Mouse (Mus musculus) neural tube, embryonic 10.5 days (tissue): Measurements from ENCODE around the gene Cxcl5.

Experiments used
- DNase-seq: peaks from one replicate; pipeline ENCODE4 v3.0.0-alpha.2; 2017; ENCODE audit warnings: low spot score; ENCODE audit errors: extremely low spot score

Cxcl5 gene

GRCm38 (mm10) chr5:90759077-90760065 is at the start of gene Cxcl5:
Cxcl5 (plus strand) TSS chr5:90759360.
- DNase-seq = peak; percentile 33

DNA sequence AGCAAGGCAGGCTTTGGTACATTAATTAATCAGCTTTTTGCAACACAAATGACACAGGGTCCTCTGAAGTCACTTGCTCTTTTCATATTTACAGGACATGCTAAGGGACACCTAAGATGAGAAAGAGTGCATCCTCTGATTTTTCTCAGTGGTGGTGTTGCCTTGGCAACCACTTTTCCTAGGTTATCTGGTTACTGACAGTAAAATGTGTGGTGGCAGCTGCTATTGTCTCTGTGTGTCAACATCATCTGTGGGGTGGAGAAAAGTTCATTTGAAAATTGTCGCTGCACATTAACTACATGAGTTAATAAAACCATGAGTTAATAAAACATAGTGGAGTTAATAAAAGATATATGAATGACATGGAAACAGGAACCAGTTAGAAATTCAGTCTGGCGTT is 47.8 kb upstream of the Cxcl5 start:
- DNase-seq = no peak

DNA sequence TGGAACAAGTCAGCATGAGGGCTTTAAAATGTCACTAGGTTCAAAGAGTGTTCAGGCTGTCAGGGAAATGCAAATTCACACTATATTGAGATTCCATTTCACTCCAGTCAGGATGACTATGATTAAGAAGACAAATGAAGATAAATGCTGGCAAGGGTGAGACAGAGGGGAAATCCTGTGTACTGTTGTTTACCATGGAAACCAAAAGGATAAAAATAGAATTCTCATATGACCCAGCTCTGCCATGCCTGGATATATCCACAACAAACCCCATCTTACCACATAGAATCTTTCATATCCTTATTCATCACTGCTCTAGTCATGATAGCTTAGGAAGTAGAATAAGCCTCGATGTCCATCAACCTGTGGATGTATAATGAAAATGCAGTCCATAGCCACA is 41.2 kb upstream of the Cxcl5 start:
- DNase-seq = no peak

DNA sequence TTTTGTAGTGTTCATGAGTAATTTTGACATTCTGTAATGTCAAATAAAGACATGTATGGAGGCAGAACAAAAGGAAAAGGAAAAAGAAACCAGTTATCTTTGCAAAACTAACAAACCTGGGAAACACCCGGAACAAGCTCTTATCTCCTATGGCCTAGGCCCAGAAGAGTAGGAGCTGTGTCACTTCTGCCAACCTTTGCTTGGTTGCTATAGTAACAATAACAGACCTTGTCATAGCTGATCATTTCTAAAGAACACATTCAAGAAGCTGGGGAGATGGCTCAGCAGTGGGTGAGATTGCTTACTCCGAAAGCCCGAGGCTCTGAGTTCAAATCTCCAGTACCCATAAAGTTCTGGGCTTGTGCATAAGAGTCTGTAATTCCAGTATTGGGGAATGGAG is 36.5 kb upstream of the Cxcl5 start:
- DNase-seq = no peak

DNA sequence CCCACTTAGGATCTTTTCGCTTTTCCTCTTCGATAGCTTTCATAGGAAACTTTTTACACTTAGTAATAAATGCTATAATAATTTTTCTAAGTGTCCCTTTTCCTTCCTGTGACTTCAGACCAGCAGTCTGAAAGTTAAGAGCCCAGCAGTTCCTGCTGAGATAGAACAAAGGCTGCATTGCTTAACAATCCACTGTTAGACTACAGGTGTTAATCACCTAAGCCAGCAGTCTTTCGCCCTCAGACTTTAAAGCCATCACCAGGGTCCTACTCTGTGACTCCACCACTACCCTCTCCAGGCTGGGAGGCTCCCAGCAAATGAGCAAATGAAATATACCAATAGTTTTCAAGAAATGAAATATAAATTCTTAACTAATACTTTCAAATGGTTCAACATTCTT is 30.9 kb upstream of the Cxcl5 start:
- DNase-seq = no peak

DNA sequence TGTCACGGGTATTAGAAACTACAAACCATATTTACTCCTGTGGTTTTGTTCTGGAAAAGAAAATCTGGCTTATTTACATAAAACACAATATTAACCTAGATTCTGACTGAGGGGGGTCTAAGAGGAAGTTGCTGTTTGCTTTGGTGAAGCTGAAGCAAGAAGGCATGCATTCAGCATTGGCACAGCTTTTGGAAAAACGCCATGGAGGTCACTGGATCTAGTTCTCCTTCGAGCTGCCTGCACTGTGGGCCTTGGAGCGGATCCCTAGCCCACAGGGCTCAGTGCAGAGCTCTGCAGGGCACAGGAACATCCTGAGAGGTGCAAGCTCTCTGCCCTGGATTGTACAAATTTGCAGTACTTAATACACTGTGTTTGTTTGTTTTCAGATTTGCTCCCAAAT is 27.7 kb upstream of the Cxcl5 start:
- DNase-seq = no peak

DNA sequence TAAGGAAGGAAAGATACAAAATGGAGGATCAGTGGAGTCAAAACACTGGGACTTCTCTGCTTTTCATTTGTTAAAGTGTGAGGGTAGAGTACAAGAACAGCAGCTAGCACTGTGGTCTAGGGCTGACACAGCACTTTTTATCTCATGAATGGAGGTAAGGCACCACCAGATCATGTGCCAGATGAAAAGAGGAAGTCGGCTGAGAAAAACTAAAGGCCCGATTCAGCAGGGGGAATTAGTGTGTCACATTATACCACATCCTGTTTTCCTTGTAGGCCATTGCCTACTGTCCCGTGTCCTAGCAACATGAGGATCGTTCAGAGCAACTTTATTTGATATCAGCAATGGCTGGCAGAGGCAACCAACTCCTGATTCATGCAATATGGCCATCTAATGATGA is 17.1 kb upstream of the Cxcl5 start:
- no peak for DNase-seq

GRCm38 (mm10) chr5:90753934-90754333 is 5.2 kb upstream of the Cxcl5 start:
- DNase-seq = no peak

- no peak for DNase-seq
Measured at GRCm38 (mm10) chr5:90758020-90758605, 1.0 kb upstream of the Cxcl5 start.

- DNase-seq = no peak
Measured at GRCm38 (mm10) chr5:90760303-90760702, 1.1 kb downstream of the Cxcl5 start.

DNA sequence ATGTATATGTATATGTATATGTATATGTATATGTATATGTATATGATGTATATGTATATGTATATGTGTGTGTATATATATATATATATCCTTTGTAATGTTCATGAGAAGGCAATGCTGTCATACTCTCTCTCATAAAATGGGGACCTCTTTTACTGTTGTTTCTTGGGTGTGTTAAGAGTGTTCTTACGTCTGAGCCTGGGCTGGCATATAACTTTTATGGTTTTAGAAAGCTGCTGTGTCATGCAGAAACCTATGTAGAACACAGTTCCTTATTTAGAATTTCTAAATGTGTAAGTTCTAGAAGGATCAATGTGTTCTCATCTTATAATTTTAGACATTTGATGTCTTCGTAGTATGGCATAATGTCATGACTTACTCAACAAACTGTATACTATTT is 1.7 kb downstream of the Cxcl5 start:
- no peak for DNase-seq

DNA sequence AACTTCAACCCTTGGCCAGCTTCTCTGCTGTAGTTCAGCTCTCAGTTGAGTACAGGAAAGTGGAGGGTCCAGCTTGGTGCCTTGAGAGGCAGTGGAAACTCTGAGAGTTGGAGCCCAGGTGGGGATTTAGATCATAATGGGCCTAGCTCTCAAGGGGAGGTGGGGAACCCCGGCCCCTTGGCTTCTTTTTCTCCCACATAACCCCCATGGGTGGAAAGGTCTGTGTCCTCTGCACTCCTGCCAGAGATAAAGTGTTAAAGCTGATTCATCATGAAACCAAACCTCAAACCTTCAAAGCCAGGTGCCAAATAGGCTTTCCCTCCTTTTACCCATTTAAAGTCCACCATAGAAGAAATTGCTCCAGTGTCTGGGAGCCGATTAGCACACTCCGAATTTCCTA is 2.7 kb downstream of the Cxcl5 start:
- no peak for DNase-seq

DNA sequence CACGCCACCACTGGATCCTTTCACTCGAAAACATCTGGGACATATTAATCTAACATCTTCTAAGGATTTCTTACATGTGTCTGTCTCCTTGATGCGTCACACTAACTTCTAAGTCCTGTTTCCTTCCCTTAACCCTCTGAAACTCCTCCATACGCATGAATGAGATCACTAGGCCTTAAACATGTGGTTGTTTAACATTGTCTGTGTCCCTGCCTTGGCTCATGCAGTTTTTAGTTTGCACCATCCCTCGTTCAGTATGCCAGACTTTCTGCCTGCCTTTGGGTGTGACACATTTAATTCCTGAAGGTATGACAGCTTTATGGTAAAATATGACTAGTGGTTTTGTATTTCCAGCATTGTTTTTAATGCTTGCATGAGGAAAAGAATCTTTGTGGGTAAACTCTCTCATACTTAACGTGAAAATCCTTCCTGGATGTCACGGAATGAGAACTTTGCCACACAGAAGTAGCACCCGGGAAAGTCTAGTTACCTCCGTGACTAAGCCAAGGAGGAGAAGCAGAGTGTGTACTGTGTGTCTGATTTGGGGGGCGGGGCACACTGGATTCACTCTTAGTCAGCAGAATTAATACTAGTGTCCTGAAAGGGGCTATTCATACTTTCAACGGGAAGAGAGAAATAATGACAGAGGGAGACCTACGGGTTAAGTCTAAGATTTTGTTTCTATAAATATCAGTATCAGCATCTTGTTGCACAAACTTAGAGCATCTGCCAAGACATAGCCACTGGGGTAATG is 4.9 kb downstream of the Cxcl5 start:
- no peak for DNase-seq

DNA sequence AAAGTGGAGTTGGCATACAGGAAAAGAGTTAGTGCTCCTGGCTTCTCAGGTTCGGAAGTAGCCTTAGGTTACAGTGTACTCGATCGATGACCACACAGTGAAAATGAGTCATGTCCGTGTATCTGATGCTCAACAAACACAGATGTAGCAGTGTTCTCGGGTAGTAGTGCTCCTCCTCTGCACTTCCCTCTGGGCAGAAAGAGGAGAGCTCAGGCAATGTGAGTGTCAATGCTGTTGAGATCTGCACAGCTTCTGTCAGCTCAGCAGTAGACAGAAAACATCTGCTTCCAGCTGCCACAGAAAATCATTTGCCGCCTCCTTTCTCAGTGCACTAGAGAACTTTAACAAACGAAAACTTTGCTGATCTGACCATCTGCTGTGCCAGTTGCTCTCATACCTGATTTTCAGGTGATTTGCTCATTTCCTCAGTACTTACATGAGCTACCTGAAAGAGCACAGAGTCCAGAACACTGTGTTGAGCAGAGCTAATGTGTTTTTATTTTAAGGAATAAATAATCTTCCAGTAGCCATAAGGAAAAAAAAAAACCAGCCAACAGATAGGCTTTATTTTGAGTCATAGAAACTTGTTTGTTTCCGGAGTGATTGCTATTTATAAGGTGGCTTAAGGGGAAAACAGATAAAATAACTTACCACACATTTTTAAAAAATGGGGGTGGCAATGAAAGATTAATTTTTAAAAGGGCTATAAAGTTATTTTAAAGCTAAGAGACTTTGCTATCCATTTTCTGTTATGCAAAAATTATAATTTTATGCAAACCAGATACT is 6.9 kb downstream of the Cxcl5 start:
- no peak for DNase-seq

- no peak for DNase-seq
Measured at GRCm38 (mm10) chr5:90768218-90768617, 9.1 kb downstream of the Cxcl5 start, which contains the start of gene Ppbp. Ppbp (plus strand) TSS chr5:90768518.

DNA sequence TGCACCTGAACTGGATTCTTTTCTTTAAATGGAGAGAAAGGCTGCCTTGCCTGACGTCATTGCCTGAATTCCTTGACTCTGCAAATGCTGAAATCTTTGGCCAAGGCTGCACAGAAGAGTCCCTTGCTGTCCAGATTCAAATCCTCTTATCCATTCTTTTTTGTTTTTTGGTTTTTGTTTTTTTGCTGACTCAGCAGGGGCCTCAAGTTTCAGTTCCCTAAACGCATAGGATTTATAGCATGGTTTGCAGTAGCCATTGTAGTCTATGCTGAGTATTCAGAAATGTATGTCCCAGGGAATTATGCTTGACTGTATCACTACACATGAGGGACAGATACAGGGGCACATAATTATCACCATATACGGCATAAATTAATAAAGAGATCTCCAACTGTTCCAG is 12.2 kb downstream of the Cxcl5 start:
- no peak for DNase-seq

- DNase-seq = no peak
Measured at GRCm38 (mm10) chr5:90771880-90772653, 12.9 kb downstream of the Cxcl5 start, which contains the start of gene Pf4. Pf4 (plus strand) TSS chr5:90772435.

DNA sequence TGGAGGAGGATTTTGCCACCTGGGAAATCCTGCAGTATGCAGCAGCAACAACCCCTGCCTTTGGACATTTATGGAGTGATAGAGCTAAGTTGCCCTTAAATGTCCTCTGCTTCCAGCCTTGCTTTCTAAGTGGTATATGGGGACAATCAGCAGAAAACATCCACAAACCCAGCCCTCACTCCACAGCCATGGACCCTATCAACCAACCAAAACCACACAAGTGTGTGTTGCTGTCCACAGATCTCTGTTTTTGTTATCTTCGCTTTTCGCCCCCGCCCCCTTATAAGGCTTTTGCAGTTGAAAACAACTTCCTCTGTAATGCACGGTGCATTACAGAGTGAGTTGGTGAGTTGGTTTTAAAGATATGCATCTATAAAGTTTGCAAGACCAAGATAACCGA is 16.4 kb downstream of the Cxcl5 start:
- no peak for DNase-seq

- no peak for DNase-seq
Measured at GRCm38 (mm10) chr5:90777621-90778020, 18.5 kb downstream of the Cxcl5 start.

- no peak for DNase-seq
Measured at GRCm38 (mm10) chr5:90778856-90779255, 19.7 kb downstream of the Cxcl5 start.
